Mouse (Mus musculus): Measurements from ENCODE around the gene Slc7a5.

DNA sequence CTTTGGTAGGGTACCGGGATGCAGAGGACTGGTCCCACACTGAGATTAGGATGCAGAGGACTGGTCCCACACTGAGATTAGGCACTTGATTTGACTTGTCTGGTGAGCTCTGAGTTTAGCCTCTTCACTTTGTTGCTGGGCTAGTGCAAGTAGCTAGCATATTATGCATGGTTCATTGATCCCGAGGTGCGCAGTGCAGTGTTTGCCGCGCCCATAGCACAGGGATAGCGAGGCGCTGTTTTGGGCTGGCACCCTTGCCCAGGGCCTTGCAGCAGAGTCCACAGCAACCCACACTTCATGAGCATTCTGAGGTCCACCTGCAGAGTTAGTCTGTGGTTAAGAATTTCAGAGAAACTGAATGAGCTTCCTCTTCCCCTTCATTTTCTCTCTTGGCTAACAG, 45.3 kb upstream of the Slc7a5 start:
- TF ChIP-seq ZNF384 (IDR thresholded peaks at IDR 0.05; ENCODE audit: low read depth, low read length) (no peak), MAFK (IDR thresholded peaks at IDR 0.05; ENCODE audit: insufficient read depth, low read depth, low read length) (no peak)

Measured in ES-E14 (cell line).